Mouse (Mus musculus) myocyte (in vitro differentiated cells): Measurements from ENCODE around the gene Abhd14a.

ENCODE experiments used
- CEBPB ChIP-seq: IDR thresholded peaks from 2 replicates; pipeline ENCODE4 v1.6.1; 2011; ENCODE audit warnings: mild to moderate bottlenecking, moderate library complexity; ENCODE audit not compliant: poor library complexity, insufficient read depth, severe bottlenecking
- E2F4 ChIP-seq: IDR thresholded peaks from one replicate; pipeline ENCODE4 v1.6.1; 2011; ENCODE audit warnings: mild to moderate bottlenecking, control low read depth, moderate library complexity; ENCODE audit not compliant: insufficient read depth
- MAX ChIP-seq: IDR thresholded peaks from one replicate; pipeline ENCODE4 v1.6.1; 2011; ENCODE audit warnings: low read depth, mild to moderate bottlenecking, control low read depth
- MYOD1 ChIP-seq, 3 experiments: IDR thresholded peaks; one replicate each; pipeline ENCODE4 v1.6.1; 2011; ENCODE audit warnings: control low read depth in 2 of 3, low read depth in 2 of 3, mild to moderate bottlenecking in 2 of 3, moderate library complexity in 1 of 3; ENCODE audit not compliant: insufficient read length in 2 of 3, control insufficient read depth in 1 of 3
- POLR2A ChIP-seq: IDR thresholded peaks from one replicate; pipeline ENCODE4 v1.6.1; 2011; ENCODE audit warnings: low read depth, mild to moderate bottlenecking, control low read depth, moderate library complexity; ENCODE audit not compliant: insufficient read length
- POLR2AphosphoS2 ChIP-seq: IDR thresholded peaks from one replicate; pipeline ENCODE4 v1.6.1; 2011; ENCODE audit warnings: low read depth, control low read depth; ENCODE audit not compliant: insufficient read length
- REST ChIP-seq: IDR thresholded peaks from one replicate; pipeline ENCODE4 v1.6.1; 2011; ENCODE audit warnings: mild to moderate bottlenecking, control low read depth, moderate library complexity; ENCODE audit not compliant: insufficient read depth, insufficient read length
- TCF12 ChIP-seq: IDR thresholded peaks from one replicate; pipeline ENCODE4 v1.6.1; 2011; ENCODE audit warnings: mild to moderate bottlenecking, control low read depth; ENCODE audit not compliant: poor library complexity, insufficient read depth, severe bottlenecking
- TCF3 ChIP-seq: IDR thresholded peaks from one replicate; pipeline ENCODE4 v1.6.1; 2011; ENCODE audit warnings: low read depth, control low read depth; ENCODE audit not compliant: insufficient read length
- USF1 ChIP-seq: IDR thresholded peaks from one replicate; pipeline ENCODE4 v1.6.1; 2011; ENCODE audit warnings: low read depth, mild to moderate bottlenecking, control low read depth, moderate library complexity

DNA sequence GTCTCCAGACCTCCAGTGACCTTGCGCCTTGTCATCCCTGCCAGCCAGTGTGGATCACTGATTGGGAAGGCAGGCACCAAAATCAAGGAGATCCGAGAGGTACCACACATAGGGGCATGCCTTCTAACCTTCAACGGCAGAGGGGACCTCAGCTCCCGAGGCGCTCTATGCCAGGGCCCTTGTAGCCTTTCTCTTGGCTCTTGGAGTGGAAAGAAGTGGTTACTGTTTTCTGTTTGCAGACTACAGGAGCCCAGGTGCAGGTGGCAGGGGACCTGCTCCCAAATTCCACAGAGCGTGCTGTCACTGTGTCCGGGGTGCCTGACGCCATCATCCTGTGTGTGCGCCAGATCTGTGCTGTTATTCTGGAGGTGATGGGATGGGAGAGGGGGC is 13.5 kb upstream of the Abhd14a start:
- TF ChIP-seq POLR2A (no peak), E2F4 (no peak), TCF12 (no peak), MYOD1 (IDR thresholded peaks at IDR 0.05; ENCODE audit: control insufficient read depth in 1 of 3, insufficient read length in 2 of 3, low read depth in 2 of 3) (no peak), USF1 (no peak), POLR2AphosphoS2 (no peak), CEBPB (no peak), MAX (no peak), REST (no peak), TCF3 (no peak)
